Mouse (Mus musculus): ENCODE data around the gene Iqch. TPM values are rescaled to one million over a fixed set of nuclear protein-coding genes. Genes with fewer than 3 reads are reported as not detected.

Iqch gene
- polyA plus RNA-seq, 1 experiment: 0.06 TPM

GRCm38 (mm10) chr9:63585251-63585650 lies 17.0 kb downstream of the Iqch start:
- no peak for DNase-seq
- H3K4me1 ChIP-seq (ENCODE audit: control insufficient read depth, insufficient read depth, low read length): no peaks in the 10 kb centered on the region
- WGBS: 93% methylated on average over 6 of the region's 6 CpGs
- no peaks in the 10 kb centered on the region for H3K36me3 ChIP-seq (ENCODE audit: control insufficient read depth, insufficient read depth, low read length)
- H3K4me3 ChIP-seq (ENCODE audit: insufficient read depth, low read depth, low read length): no peak overlapping the region
- TF ChIP-seq CTCF (conservative IDR thresholded peaks at IDR 0.05; ENCODE audit: insufficient read depth, insufficient read length, low read depth, low read length): no peak
- no peak for TF ChIP-seq POLR2A (IDR thresholded peaks at IDR 0.05; ENCODE audit: low read depth, low read length)
- no peaks in the 10 kb centered on the region for H3K27me3 ChIP-seq (replicated peaks; ENCODE audit: control insufficient read depth, insufficient read depth, low read length)
- no peak overlapping the region for H3K27ac ChIP-seq (ENCODE audit: insufficient read depth, low read depth, low read length)

- no peak for DNase-seq
These were observed 20.5 kb downstream of the Iqch start for GRCm38 (mm10) chr9:63581778-63582177.

GRCm38 (mm10) chr9:63580046-63580445 lies 22.2 kb downstream of the Iqch start:
- TF ChIP-seq CTCF (conservative IDR thresholded peaks at IDR 0.05; ENCODE audit: insufficient read depth, insufficient read length, low read depth, low read length) (no peak), POLR2A (IDR thresholded peaks at IDR 0.05; ENCODE audit: low read depth, low read length) (no peak)
- WGBS: 87% methylated on average over 2 of the region's 2 CpGs

More at GRCm38 (mm10) chr9:63581778-63582177, 20.5 kb downstream of the Iqch start:
- 92% methylated on average over 4 of the region's 4 CpGs for WGBS
- no peak overlapping the region for H3K4me3 ChIP-seq (ENCODE audit: insufficient read depth, low read depth, low read length)
- no peak overlapping the region for H3K27ac ChIP-seq (ENCODE audit: insufficient read depth, low read depth, low read length)
- no peaks in the 10 kb centered on the region for H3K36me3 ChIP-seq (ENCODE audit: control insufficient read depth, insufficient read depth, low read length)
- no peaks in the 10 kb centered on the region for H3K4me1 ChIP-seq (ENCODE audit: control insufficient read depth, insufficient read depth, low read length)
- TF ChIP-seq POLR2A (IDR thresholded peaks at IDR 0.05; ENCODE audit: low read depth, low read length): no peak
- TF ChIP-seq CTCF (conservative IDR thresholded peaks at IDR 0.05; ENCODE audit: insufficient read depth, insufficient read length, low read depth, low read length): no peak
- H3K27me3 ChIP-seq (replicated peaks; ENCODE audit: control insufficient read depth, insufficient read depth, low read length): no peaks in the 10 kb centered on the region

GRCm38 (mm10) chr9:63579644-63580043 lies 22.6 kb downstream of the Iqch start:
- 91% methylated on average over 5 of the region's 5 CpGs for WGBS
- H3K36me3 ChIP-seq (ENCODE audit: control insufficient read depth, insufficient read depth, low read length): no peaks in the 10 kb centered on the region
- TF ChIP-seq CTCF (conservative IDR thresholded peaks at IDR 0.05; ENCODE audit: insufficient read depth, insufficient read length, low read depth, low read length) (peak; percentile 25; the same call in 1 of the 2 replicates), POLR2A (IDR thresholded peaks at IDR 0.05; ENCODE audit: low read depth, low read length) (no peak)
- H3K4me3 ChIP-seq (ENCODE audit: insufficient read depth, low read depth, low read length): no peak overlapping the region
- H3K27me3 ChIP-seq (replicated peaks; ENCODE audit: control insufficient read depth, insufficient read depth, low read length): no peaks in the 10 kb centered on the region
- DNase-seq: no peak
- H3K27ac ChIP-seq (ENCODE audit: insufficient read depth, low read depth, low read length): no peak overlapping the region
- H3K4me1 ChIP-seq (ENCODE audit: control insufficient read depth, insufficient read depth, low read length): no peaks in the 10 kb centered on the region

More at GRCm38 (mm10) chr9:63580046-63580445, 22.2 kb downstream of the Iqch start:
- Histone ChIP-seq H3K4me1 (ENCODE audit: control insufficient read depth, insufficient read depth, low read length) (no peaks in the 10 kb centered on the region), H3K27me3 (replicated peaks; ENCODE audit: control insufficient read depth, insufficient read depth, low read length) (no peaks in the 10 kb centered on the region), H3K27ac (ENCODE audit: insufficient read depth, low read depth, low read length) (no peak overlapping the region), H3K36me3 (ENCODE audit: control insufficient read depth, insufficient read depth, low read length) (no peaks in the 10 kb centered on the region), H3K4me3 (ENCODE audit: insufficient read depth, low read depth, low read length) (no peak overlapping the region)
- no peak for DNase-seq

- Histone ChIP-seq H3K4me1 (ENCODE audit: control insufficient read depth, insufficient read depth, low read length) (no peaks in the 10 kb centered on the region), H3K27ac (ENCODE audit: insufficient read depth, low read depth, low read length) (no peak overlapping the region), H3K4me3 (ENCODE audit: insufficient read depth, low read depth, low read length) (no peak overlapping the region), H3K36me3 (ENCODE audit: control insufficient read depth, insufficient read depth, low read length) (no peaks in the 10 kb centered on the region), H3K27me3 (replicated peaks; ENCODE audit: control insufficient read depth, insufficient read depth, low read length) (no peaks in the 10 kb centered on the region)
- no peak for DNase-seq
- TF ChIP-seq CTCF (conservative IDR thresholded peaks at IDR 0.05; ENCODE audit: insufficient read depth, insufficient read length, low read depth, low read length) (no peak), POLR2A (IDR thresholded peaks at IDR 0.05; ENCODE audit: low read depth, low read length) (no peak)
- WGBS: 88% methylated on average over 3 of the region's 3 CpGs
These were observed 24.8 kb downstream of the Iqch start for GRCm38 (mm10) chr9:63577469-63577868.

- Histone ChIP-seq H3K27ac (ENCODE audit: insufficient read depth, low read depth, low read length) (no peak overlapping the region), H3K27me3 (replicated peaks; ENCODE audit: control insufficient read depth, insufficient read depth, low read length) (no peaks in the 10 kb centered on the region), H3K4me3 (ENCODE audit: insufficient read depth, low read depth, low read length) (no peak overlapping the region), H3K36me3 (ENCODE audit: control insufficient read depth, insufficient read depth, low read length) (no peaks in the 10 kb centered on the region), H3K4me1 (ENCODE audit: control insufficient read depth, insufficient read depth, low read length) (no peaks in the 10 kb centered on the region)
- 74% methylated on average over 7 of the region's 7 CpGs for WGBS
- peak; percentile 20 for DNase-seq
- TF ChIP-seq CTCF (conservative IDR thresholded peaks at IDR 0.05; ENCODE audit: insufficient read depth, insufficient read length, low read depth, low read length) (peak; percentile 24; the same call in 1 of the 2 replicates), POLR2A (IDR thresholded peaks at IDR 0.05; ENCODE audit: low read depth, low read length) (no peak)
These were observed 29.4 kb downstream of the Iqch start for GRCm38 (mm10) chr9:63572874-63573273.

- TF ChIP-seq CTCF (conservative IDR thresholded peaks at IDR 0.05; ENCODE audit: insufficient read depth, insufficient read length, low read depth, low read length) (no peak), POLR2A (IDR thresholded peaks at IDR 0.05; ENCODE audit: low read depth, low read length) (no peak)
- Histone ChIP-seq H3K27ac (ENCODE audit: insufficient read depth, low read depth, low read length) (no peak overlapping the region), H3K27me3 (replicated peaks; ENCODE audit: control insufficient read depth, insufficient read depth, low read length) (no peaks in the 10 kb centered on the region)
These were observed 30.4 kb downstream of the Iqch start for GRCm38 (mm10) chr9:63571895-63572294.

More at GRCm38 (mm10) chr9:63571895-63572294, 30.4 kb downstream of the Iqch start:
- Histone ChIP-seq H3K4me1 (ENCODE audit: control insufficient read depth, insufficient read depth, low read length) (no peaks in the 10 kb centered on the region), H3K4me3 (ENCODE audit: insufficient read depth, low read depth, low read length) (no peak overlapping the region), H3K36me3 (ENCODE audit: control insufficient read depth, insufficient read depth, low read length) (no peaks in the 10 kb centered on the region)
- 34% methylated on average over 6 of the region's 6 CpGs for WGBS
- no peak for DNase-seq

Measured in kidney, adult 2 months (tissue).